Mouse (Mus musculus) MEL-GATA-1-ER (cell line): ENCODE results near the gene Cyp2s1.

Experiments used
- DNase-seq: peaks from one replicate; pipeline ENCODE4 v3.0.0-alpha.2; 2012; ENCODE audit warnings: low read depth; ENCODE audit errors: extremely low read depth

Gene Cyp2s1

DNA sequence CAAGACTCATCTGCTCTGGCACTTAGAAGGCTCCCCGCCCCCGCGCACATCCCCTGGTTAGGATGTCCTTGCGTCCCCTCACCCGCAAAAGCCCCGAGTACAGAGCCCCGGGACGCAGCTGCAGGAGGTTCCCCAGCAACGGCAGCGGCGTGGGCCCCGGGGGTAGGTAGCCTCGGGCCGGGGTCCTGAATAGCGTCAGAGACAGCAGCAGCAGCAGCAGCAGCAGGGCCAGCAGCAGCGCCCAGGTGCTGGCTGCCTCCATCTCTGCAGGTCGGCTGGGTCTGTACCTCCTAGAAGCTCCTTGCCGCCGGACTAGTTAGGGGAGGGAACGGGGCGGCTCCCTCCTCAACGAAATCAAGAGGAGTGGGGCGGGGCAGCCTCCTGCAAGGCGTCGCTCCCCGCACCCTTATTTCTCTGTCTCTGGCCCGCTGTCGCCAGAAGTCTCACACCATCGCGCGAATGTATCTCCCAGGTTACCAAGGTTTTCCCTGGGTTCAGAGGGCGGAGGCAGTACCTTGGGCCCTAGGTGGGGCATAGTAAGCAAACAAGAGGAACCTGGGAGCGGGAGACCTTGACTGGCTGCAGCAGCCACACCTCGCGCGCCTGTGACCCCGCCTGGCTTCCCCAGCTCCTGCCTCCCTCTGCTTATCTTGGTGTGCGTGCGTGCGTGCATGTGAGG, at the start of gene Cyp2s1:
Gene Cyp2s1 (minus strand): TSS at position 673 of the 679 bp plus-strand sequence.
- peak; percentile 27 for DNase-seq

DNA sequence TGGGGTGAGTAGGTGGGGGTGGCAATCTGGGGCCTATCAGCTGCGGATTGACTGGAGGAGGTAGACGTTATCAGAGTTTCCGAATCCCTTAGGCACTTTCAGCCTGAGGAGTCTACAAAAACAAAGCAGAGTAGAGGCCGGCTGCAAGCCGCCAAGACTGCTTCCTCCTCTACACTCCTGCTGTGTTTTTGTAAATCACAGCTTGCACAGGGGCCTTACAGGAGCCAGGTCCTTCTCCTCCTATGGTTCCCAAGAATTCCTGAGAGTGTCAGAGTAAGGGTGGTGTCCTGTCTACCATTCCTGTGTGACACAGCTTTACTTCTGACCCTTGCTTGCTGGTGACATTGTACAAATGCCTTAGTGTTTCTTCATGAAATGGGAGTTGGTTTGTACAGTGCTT, 48.1 kb upstream of the Cyp2s1 start:
- no peak for DNase-seq

GRCm38 (mm10) chr7:25863756-25864155, 47.0 kb upstream of the Cyp2s1 start:
- DNase-seq: no peak

- DNase-seq: no peak
Measured at GRCm38 (mm10) chr7:25862365-25862764, 45.7 kb upstream of the Cyp2s1 start.

- DNase-seq: peak; percentile 19
Measured at GRCm38 (mm10) chr7:25859962-25860870, 43.5 kb upstream of the Cyp2s1 start.

DNA sequence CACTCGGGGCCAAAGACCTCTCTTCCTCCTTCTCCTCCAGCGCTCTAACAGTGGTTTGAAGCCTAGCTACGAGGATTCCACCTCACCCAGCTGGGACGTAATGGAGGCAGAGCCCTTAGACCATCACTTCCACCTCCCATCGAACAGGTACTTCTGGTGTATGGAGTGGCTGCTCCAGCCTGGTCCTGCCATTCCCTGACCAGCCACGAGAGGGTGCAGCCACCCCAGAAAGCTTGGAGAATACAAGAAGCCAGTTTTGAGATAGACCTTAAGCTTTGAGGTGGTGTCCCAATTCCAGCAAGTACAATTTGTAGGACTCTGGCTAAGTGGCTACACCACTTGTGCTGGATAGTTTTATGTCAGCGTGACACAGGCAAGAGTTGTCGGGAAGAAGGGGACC, 38.4 kb upstream of the Cyp2s1 start:
- peak; percentile 38 for DNase-seq

GRCm38 (mm10) chr7:25848444-25848812, 31.7 kb upstream of the Cyp2s1 start:
- no peak for DNase-seq

DNA sequence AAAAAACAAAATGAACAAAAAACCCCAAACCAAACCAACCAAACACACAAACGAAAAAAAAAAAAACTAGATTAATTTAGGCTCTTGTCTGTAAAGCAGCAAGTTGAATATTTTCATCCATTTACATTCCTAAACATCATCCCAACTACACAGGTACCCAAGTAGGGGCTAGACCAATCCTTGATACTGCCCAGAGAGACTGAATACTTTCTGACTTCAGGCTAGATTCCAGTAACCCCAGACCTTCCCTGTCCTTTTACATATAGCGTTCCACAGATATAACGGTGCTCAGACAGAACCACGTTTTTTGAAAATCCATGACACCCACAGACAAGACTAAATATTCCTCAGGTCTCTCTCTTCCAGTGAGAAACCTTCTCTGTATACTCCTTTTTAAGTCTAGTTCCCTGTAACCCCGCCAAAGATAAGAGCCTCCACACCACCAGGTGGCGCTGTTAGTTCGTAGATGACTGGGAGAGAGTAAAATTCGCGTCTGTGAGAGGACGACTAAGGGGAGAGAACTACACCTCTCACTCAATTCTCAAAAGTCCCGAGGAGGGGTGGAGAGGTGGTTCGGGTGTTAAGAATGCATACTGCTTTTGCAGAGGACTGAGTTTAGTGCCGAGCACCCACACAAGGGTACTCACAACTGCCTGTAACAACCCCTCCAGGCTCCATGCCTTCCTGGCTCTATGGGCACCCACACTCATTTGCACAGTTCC, 31.2 kb upstream of the Cyp2s1 start:
- peak; percentile 76 for DNase-seq

GRCm38 (mm10) chr7:25844885-25845284, 28.2 kb upstream of the Cyp2s1 start:
- no peak for DNase-seq

- no peak for DNase-seq
Measured at GRCm38 (mm10) chr7:25844423-25844822, 27.7 kb upstream of the Cyp2s1 start.

GRCm38 (mm10) chr7:25843492-25843891, 26.8 kb upstream of the Cyp2s1 start:
- no peak for DNase-seq

DNA sequence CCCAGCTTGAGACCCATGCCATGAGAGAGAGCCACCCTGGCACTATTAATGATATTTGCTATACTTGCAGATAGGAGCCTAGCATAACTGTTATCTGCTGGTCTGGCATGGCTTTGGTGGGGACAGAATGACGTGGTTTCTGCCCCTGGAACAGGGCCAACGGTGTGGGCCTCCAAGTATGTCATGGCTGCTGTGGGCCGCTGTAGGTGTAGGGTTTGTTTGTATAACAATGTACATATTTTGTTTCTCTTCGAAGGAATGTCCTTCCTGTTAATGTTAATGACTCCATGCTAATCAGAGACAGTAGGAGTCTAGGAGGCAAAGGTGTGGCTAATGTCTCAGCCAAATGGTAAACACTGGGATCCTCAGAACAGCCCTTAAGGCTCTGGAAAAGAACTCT, 24.2 kb upstream of the Cyp2s1 start:
- DNase-seq: no peak

DNA sequence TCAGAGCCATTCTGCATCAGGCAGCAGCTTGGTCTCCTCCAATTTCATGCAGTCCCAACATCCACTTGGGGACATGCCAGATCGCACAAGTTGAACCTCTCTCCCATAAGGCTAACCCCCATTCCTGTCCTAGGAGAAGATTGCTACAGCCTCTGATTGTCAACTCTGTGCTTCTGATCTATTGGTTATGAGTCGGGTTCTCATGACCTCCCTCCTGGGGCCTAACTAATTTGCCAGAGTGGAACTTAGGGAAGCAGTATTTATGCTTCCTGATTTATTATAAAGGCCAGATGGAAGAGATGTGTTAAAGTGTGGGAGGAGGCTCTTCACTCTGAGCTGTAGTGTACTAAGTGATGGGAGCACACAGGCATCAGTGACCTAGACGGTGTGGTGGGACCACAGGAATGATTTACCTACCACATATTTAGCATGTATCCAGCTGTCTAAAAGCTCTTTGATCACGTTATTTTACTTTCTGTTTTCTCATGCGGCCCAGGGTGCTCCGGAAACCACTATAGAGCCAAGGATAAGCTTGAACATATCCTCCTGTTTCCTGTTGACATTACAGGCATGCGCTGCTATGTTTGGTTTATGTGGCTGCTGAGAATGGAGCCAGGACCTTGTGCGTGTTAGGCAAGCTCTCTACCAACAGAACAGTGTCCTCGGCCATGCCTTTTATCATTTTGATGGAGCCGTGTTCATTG, 18.6 kb upstream of the Cyp2s1 start:
- DNase-seq: no peak

DNA sequence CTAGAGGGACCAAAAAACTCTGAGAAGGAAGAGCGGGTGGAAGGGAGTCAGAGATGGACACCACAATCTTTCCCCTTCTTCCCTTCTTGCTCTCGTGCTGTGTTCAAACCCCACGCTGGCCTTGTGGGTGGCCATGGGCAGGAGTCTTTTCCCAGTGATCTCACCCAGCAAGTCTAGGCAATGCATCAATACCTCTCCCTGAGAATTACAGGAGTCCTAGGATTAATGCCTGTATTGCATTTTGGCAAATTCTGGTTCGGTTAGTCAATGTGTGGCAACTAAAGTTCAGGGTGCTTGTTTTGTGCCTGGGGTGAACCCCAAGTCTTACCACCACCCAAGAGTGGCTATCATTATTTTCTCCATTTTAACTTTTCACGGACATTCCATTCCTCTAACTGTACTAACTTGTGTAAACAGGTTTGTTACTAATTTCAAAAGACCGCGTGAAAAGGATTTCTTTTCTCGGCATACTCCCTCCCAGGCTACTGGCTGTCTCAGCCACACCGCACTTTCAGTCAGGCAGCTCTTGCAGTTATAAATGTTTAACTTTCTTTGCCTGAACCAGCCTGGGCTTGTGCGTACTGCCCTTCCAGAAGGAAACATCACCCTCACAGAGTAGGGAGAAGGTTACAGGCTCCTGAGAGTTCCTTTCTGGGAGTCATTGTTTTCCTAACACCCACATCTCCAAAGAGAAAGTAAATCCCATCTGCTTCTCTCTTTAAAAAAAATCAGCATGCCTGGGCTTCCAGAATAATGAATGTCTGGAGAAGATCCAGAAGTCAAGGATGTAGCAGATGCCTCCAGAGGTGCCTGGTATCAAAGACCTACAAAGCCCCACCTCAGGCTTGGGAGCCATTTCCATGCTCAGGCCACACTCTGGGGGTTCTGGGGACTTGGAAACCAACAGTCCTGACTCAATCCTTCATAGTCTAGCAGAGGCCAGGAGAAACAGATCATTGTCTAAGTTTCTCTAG, 15.1 kb upstream of the Cyp2s1 start:
- DNase-seq: no peak

DNA sequence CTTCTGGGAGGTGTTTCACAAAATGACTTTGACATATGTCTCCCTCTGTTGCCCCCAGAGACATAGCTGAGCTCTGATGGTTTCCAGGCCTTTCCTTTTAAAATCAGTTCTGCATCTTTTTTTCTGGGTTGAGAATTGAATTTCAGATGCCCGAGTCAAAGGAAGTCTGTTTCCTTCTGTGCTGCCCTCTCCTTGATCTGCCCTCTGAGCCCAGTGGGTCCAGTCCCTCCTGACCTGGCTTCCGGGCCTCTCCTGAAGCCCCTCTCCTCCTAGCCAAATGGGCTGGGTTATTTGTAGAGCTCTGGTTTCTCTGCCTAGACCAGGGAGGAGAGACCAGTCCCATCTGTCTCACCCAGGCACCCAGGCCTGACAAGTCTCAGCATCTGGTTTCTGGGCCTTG, 13.5 kb upstream of the Cyp2s1 start:
- no peak for DNase-seq

GRCm38 (mm10) chr7:25827199-25827598, 10.5 kb upstream of the Cyp2s1 start:
- DNase-seq: peak; percentile 34

- DNase-seq: no peak
Measured at GRCm38 (mm10) chr7:25826029-25826428, 9.3 kb upstream of the Cyp2s1 start.

- no peak for DNase-seq
Measured at GRCm38 (mm10) chr7:25825043-25825442, 8.3 kb upstream of the Cyp2s1 start.

- DNase-seq: no peak
Measured at GRCm38 (mm10) chr7:25815571-25815970, 1.1 kb downstream of the Cyp2s1 start.

- DNase-seq: no peak
Measured at GRCm38 (mm10) chr7:25814711-25815110, 2.0 kb downstream of the Cyp2s1 start.
